In genomic region chr11:12038470-12038985, GRCm38 (mm10) we compare ENCODE assay signal across 7 mouse cellular contexts. TPM values are rescaled to one million over a fixed set of nuclear protein-coding genes. Genes with fewer than 3 reads are reported as not detected.
DNase-seq lines count a peak whose midpoint lies in the region; ATAC-seq and TF ChIP-seq lines count a peak whose summit lies in the region.

Gene Grb10, minus strand, starts transcription at chr11:12038683.

- peak within 1 kb of the TSS; percentile 39 for H3K9ac ChIP-seq in forebrain, embryonic 15.5 days (replicated peaks)
- peak within 1 kb of the TSS; percentile 91 for H3K9ac ChIP-seq in hindbrain, embryonic 11.5 days (ENCODE audit: low read depth, low read length)
- no peak within 1 kb of the TSS; the same call in 1 of the 2 replicates for H3K9ac ChIP-seq in liver, embryonic 14.5 days (replicated peaks)

- TF ChIP-seq CTCF in E14TG2a.4 (conservative IDR thresholded peaks at IDR 0.05; ENCODE audit: low read length) (no peak), Patski (IDR thresholded peaks at IDR 0.05) (no peak)
- no peak for TF ChIP-seq CTCF in liver, embryonic 14.5 days (IDR thresholded peaks at IDR 0.05; ENCODE audit: low read depth)

- peak within 1 kb of the TSS; percentile 19; the same call in 1 of the 2 replicates for H3K27ac ChIP-seq in forebrain, embryonic 15.5 days (replicated peaks)
- H3K27ac ChIP-seq in hindbrain, embryonic 11.5 days (ENCODE audit: low read depth, low read length), result peak within 1 kb of the TSS; percentile 87
- no peak within 1 kb of the TSS for H3K27ac ChIP-seq in liver, embryonic 14.5 days

- TF ChIP-seq EP300 in liver, embryonic 14.5 days (IDR thresholded peaks at IDR 0.05; ENCODE audit: low read depth), result no peak

- in situ Hi-C loops in Patski (cut with MboI; ENCODE audit: low pct_unique_long_range_greater_than_20kb), result no loop called here

- peaks cover 90% of the 10 kb centered on the region for H3K27me3 ChIP-seq in E14TG2a.4 (ENCODE audit: insufficient read depth, low read length)
- peaks cover 3% of the 10 kb centered on the region for H3K27me3 ChIP-seq in Patski
- H3K27me3 ChIP-seq in forebrain, embryonic 15.5 days, result peaks cover 83% of the 10 kb centered on the region
- H3K27me3 ChIP-seq in hindbrain, embryonic 11.5 days (ENCODE audit: control insufficient read depth, insufficient read depth, low read length), result peaks cover 65% of the 10 kb centered on the region
- peaks cover 77% of the 10 kb centered on the region for H3K27me3 ChIP-seq in liver, embryonic 14.5 days (ENCODE audit: control insufficient read depth, insufficient read depth, low read length)

- no peaks in the 10 kb centered on the region for H3K36me3 ChIP-seq in E14TG2a.4 (ENCODE audit: insufficient read depth, low read length)
- H3K36me3 ChIP-seq in forebrain, embryonic 15.5 days, result no peaks in the 10 kb centered on the region
- no peaks in the 10 kb centered on the region for H3K36me3 ChIP-seq in hindbrain, embryonic 11.5 days (ENCODE audit: control insufficient read depth, insufficient read depth, low read length)
- H3K36me3 ChIP-seq in liver, embryonic 14.5 days (replicated peaks; ENCODE audit: control insufficient read depth, insufficient read depth, low read depth), result no peaks in the 10 kb centered on the region

- H3K4me2 ChIP-seq in forebrain, embryonic 15.5 days (replicated peaks), result peak within 1 kb of the TSS; percentile 48
- H3K4me2 ChIP-seq in hindbrain, embryonic 11.5 days (replicated peaks; ENCODE audit: low read depth, low read length), result peak within 1 kb of the TSS; percentile 27
- peak within 1 kb of the TSS; percentile 68 for H3K4me2 ChIP-seq in liver, embryonic 14.5 days (ENCODE audit: low read depth)

- peak within 1 kb of the TSS; percentile 76 for H3K4me3 ChIP-seq in E14TG2a.4 (replicated peaks; ENCODE audit: low read length)
- H3K4me3 ChIP-seq in forebrain, embryonic 15.5 days, result peak within 1 kb of the TSS; percentile 51
- H3K4me3 ChIP-seq in hindbrain, embryonic 11.5 days (ENCODE audit: low read depth, low read length), result peak within 1 kb of the TSS; percentile 73
- peak within 1 kb of the TSS; percentile 52 to 68 for H3K4me3 ChIP-seq in liver, embryonic 14.5 days (ENCODE audit: insufficient read depth in 1 of 2, low read depth in 2 of 2, low read length in 2 of 2)

- CTCF ChIA-PET in Patski (lab: Charles Lee), result no interaction called here

- ATAC-seq in Patski, result no peak
- ATAC-seq in forebrain, embryonic 15.5 days (replicated peaks), result no peak
- ATAC-seq in hindbrain, embryonic 11.5 days (ENCODE audit: low FRiP score), result no peak
- no peak for ATAC-seq in liver, embryonic 14.5 days (ENCODE audit: insufficient read depth)

- 13% methylated on average over 10 of the region's 10 CpGs for WGBS in forebrain, embryonic 15.5 days
- WGBS in hindbrain, embryonic 11.5 days, result 27% methylated on average over 10 of the region's 10 CpGs
- 38% methylated on average over 10 of the region's 10 CpGs for WGBS in liver, embryonic 14.5 days (ENCODE audit: insufficient replicate concordance)

- POLR2A ChIA-PET in Patski (lab: Charles Lee), result no interaction called here

- H3K4me1 ChIP-seq in E14TG2a.4 (replicated peaks; ENCODE audit: low read depth, low read length), result peaks cover 7% of the 10 kb centered on the region; the same call in 1 of the 2 replicates
- H3K4me1 ChIP-seq in forebrain, embryonic 15.5 days, result 0 out of 2 replicates have a peak, but pooled peaks cover 17% of the 10 kb centered on the region
- no peaks in the 10 kb centered on the region for H3K4me1 ChIP-seq in hindbrain, embryonic 11.5 days (replicated peaks; ENCODE audit: control insufficient read depth, insufficient read depth, low read length)
- peaks cover 0 to 5% of the 10 kb centered on the region in 2 experiments; a peak in 3 of 4 replicates for H3K4me1 ChIP-seq in liver, embryonic 14.5 days (replicated peaks; ENCODE audit: control insufficient read depth in 2 of 2, insufficient read depth in 2 of 2, low read length in 1 of 2)

- no peaks in the 10 kb centered on the region; the same call in 1 of the 2 replicates for H3K9me3 ChIP-seq in E14TG2a.4 (ENCODE audit: low read length)
- H3K9me3 ChIP-seq in forebrain, embryonic 15.5 days, result no peaks in the 10 kb centered on the region
- H3K9me3 ChIP-seq in hindbrain, embryonic 11.5 days (ENCODE audit: control insufficient read depth, low read length), result no peaks in the 10 kb centered on the region
- no peaks in the 10 kb centered on the region for H3K9me3 ChIP-seq in liver, embryonic 14.5 days (ENCODE audit: control insufficient read depth, low read length)

- DNase-seq in Patski (ENCODE audit: low read depth, low spot score), result no peak
- DNase-seq in hindbrain, embryonic 11.5 days (ENCODE audit: low spot score), result peak; percentile 54
- DNase-seq in liver, embryonic 14.5 days (ENCODE audit: low read depth in 3 of 3, low spot score in 3 of 3), result no peak
- no peak for DNase-seq in ovary, adult 18-20 months (ENCODE audit: low spot score)
- no peak for DNase-seq in thymus, postnatal 4 days

RNA-seq across cellular contexts. Expression of gene Grb10, which starts in this region (rescaled TPM):
- polyA plus RNA-seq in Patski (2021), result 52.8 TPM
- 97.9 and 99.1 TPM in 2 replicates for polyA plus RNA-seq in forebrain, embryonic 15.5 days (2015; fragmentation: Nextera tagmentation; extraction: Ambion mirVana)
- polyA plus RNA-seq in hindbrain, embryonic 11.5 days (2014; fragmentation: Nextera tagmentation; extraction: Ambion mirVana), result 158 and 267 TPM in 2 replicates
- 78.8 and 91.5 TPM in 2 replicates for polyA plus RNA-seq in liver, embryonic 14.5 days (2012; rRNA removed)
- polyA plus RNA-seq in liver, embryonic 14.5 days (2014; fragmentation: Nextera tagmentation; extraction: Ambion mirVana), result 42.4 and 43.2 TPM in 2 replicates
